Mouse (Mus musculus): ENCODE data around the gene Iqschfp. TPM values are rescaled to one million over a fixed set of nuclear protein-coding genes. Genes with fewer than 3 reads are reported as not detected.
A peak's percentile ranks its signal among the peaks of the same experiment; 100 is the strongest.

The Iqschfp gene
- polyA plus RNA-seq, 1 experiment from 2014 or later, result 0.39 TPM

DNA sequence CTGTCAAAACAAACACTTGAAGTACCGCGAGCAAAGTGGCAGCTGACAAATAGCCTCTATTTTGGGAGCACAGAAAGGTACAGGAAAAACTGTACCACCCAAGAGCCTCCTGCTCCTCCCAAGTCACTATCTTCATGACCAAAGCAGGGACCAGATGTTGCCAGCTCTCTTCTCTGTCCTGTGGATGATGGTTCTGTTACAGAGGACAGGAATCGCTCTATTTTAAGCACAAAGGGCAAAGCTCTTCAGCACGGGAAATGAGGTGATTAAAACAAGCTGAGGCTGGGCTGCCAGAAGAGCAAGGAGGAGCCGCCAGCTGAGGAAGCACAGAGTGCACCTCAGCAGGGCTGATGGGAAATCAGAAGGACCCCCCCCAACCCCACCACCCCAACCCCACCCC is 561.2 kb downstream of the Iqschfp start:
- peak; percentile 10 for DNase-seq (ENCODE audit: low spot score)
- H3K27ac ChIP-seq (ENCODE audit: low read depth, low read length), result no peak overlapping the region
- no peaks in the 10 kb centered on the region for H3K36me3 ChIP-seq (ENCODE audit: control insufficient read depth, insufficient read depth, low read length)
- no peak overlapping the region for H3K9ac ChIP-seq (ENCODE audit: low read depth, low read length)
- no peaks in the 10 kb centered on the region for H3K9me3 ChIP-seq (ENCODE audit: control insufficient read depth, low read length)
- no peak overlapping the region for H3K4me2 ChIP-seq (replicated peaks; ENCODE audit: low read depth, low read length)
- no peaks in the 10 kb centered on the region for H3K27me3 ChIP-seq (ENCODE audit: control insufficient read depth, insufficient read depth, low read length)
- no peaks in the 10 kb centered on the region for H3K4me1 ChIP-seq (replicated peaks; ENCODE audit: control insufficient read depth, insufficient read depth, low read length)
- no peak overlapping the region for H3K4me3 ChIP-seq (ENCODE audit: low read depth, low read length)
- no peak for ATAC-seq (ENCODE audit: low FRiP score)
- 29% methylated on average over 5 of the region's 5 CpGs for WGBS

DNA sequence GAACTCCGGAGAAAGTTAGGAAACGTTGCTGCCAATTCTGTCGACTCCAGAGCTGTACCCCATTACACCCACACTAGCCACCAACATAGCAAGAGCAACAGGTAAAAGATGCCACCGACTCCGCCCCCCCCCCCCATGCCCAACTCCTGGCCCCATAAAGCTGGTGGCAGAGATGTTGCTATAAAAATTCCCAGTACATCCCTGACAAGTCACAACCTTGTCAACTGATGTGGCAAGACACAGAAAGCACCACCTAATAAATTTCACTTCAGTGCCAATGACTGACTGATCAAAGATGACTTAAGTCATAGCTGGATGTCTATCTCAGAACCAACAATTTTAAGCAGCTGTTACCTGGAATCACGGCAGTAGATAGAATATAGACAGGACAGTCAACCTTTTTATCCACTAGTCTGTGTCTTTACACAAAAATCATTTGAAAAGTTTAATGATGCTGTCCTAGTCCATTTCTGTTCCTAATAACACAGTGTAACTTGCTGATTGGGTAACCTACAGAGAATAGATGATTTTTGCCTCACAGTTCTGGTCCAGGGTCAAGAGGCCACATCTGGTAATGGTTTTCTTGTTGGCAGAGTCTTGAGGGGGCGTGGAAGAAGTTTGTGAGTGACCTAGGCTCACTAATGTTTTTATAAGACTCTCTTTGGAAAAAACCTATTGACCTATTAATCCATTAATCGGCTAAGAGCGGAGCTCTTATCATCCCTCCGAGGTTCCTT is 561.9 kb downstream of the Iqschfp start:
- H3K27ac ChIP-seq (ENCODE audit: low read depth, low read length), result no peak overlapping the region
- ATAC-seq (ENCODE audit: low FRiP score), result no peak
- no peaks in the 10 kb centered on the region for H3K36me3 ChIP-seq (ENCODE audit: control insufficient read depth, insufficient read depth, low read length)
- H3K4me2 ChIP-seq (replicated peaks; ENCODE audit: low read depth, low read length), result no peak overlapping the region
- WGBS, result 65% methylated on average over 10 of the region's 10 CpGs
- DNase-seq (ENCODE audit: low spot score), result peak; percentile 42
- H3K4me1 ChIP-seq (replicated peaks; ENCODE audit: control insufficient read depth, insufficient read depth, low read length), result no peaks in the 10 kb centered on the region
- no peaks in the 10 kb centered on the region for H3K27me3 ChIP-seq (ENCODE audit: control insufficient read depth, insufficient read depth, low read length)
- H3K4me3 ChIP-seq (ENCODE audit: low read depth, low read length), result no peak overlapping the region
- H3K9ac ChIP-seq (ENCODE audit: low read depth, low read length), result no peak overlapping the region
- no peaks in the 10 kb centered on the region for H3K9me3 ChIP-seq (ENCODE audit: control insufficient read depth, low read length)

DNA sequence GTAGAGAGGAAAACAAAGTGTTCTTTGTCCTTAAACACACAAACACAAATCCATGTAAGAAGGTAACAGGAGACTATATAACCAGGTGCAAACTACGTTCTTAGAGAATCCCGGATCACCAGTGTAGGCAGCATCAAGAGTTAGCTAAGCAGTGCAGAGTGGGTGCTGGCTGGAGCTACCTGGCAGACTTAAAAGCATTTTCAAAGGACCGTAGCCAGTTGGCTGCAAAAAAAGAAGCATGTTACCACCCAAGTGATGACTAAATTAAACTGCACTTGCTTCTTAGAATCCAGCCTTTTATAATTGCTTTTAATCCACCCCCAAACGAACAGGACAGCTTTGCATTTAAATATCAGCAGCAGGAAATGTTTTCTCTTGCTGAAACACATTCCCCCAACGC is 574.6 kb downstream of the Iqschfp start:
- Histone ChIP-seq H3K9ac (ENCODE audit: low read depth, low read length) (no peak overlapping the region), H3K9me3 (ENCODE audit: control insufficient read depth, low read length) (no peaks in the 10 kb centered on the region), H3K27me3 (ENCODE audit: control insufficient read depth, insufficient read depth, low read length) (no peaks in the 10 kb centered on the region; the same call in 1 of the 2 replicates), H3K36me3 (ENCODE audit: control insufficient read depth, insufficient read depth, low read length) (no peaks in the 10 kb centered on the region), H3K4me2 (replicated peaks; ENCODE audit: low read depth, low read length) (no peak overlapping the region), H3K4me3 (ENCODE audit: low read depth, low read length) (no peak overlapping the region), H3K27ac (ENCODE audit: low read depth, low read length) (no peak overlapping the region), H3K4me1 (replicated peaks; ENCODE audit: control insufficient read depth, insufficient read depth, low read length) (0 out of 2 replicates have a peak, but pooled peaks cover 2% of the 10 kb centered on the region)
- DNase-seq (ENCODE audit: low spot score) (no peak), ATAC-seq (ENCODE audit: low FRiP score) (no peak)
- WGBS, result 37% methylated on average over 5 of the region's 5 CpGs

DNA sequence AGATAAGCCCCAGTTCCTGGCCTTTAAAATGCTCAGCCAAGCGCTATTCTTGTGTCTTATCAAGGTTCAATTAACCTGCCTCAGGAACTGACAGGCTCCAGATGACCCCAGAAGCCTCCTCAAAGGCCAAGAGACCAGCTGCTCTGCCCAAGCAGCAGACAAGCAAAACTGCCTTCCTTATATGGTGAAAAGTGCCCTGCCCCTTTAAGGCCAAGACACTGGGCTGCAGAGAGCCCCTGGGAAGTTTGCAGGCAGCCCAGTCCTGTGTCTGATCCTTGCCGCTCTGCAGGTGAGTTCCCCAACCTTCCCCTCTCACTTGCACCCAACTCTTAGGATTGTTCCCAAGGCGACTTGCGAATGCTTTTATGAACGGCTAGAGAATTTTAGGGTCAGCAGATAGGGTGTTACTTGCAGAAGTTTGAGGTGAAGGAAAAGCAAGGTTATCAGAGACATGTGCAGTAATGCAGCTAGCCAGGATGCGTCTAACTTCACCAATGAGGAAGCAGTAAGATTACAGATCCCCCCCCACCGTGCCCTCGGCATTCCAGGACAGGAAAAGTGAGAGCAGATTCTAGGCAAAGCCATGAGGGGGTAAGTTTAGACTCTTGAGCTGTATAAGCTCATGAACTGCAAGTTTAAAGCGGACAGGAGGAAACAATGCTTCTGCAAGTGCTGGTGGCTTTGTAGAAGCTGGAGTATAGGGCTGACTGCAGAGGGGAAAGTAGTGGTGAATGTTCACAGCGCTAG is 576.1 kb downstream of the Iqschfp start:
- H3K27ac ChIP-seq (ENCODE audit: low read depth, low read length), result no peak overlapping the region
- no peaks in the 10 kb centered on the region for H3K9me3 ChIP-seq (ENCODE audit: control insufficient read depth, low read length)
- H3K4me1 ChIP-seq (replicated peaks; ENCODE audit: control insufficient read depth, insufficient read depth, low read length), result 0 out of 2 replicates have a peak, but pooled peaks cover 2% of the 10 kb centered on the region
- H3K36me3 ChIP-seq (ENCODE audit: control insufficient read depth, insufficient read depth, low read length), result no peaks in the 10 kb centered on the region
- H3K4me3 ChIP-seq (ENCODE audit: low read depth, low read length), result 0 out of 2 replicates have a peak overlapping the region, but pooled peaks have one; percentile 15
- peak overlapping the region; percentile 23; the same call in 1 of the 2 replicates for H3K9ac ChIP-seq (ENCODE audit: low read depth, low read length)
- ATAC-seq (ENCODE audit: low FRiP score) (no peak), DNase-seq (ENCODE audit: low spot score) (peak; percentile 35)
- H3K27me3 ChIP-seq (ENCODE audit: control insufficient read depth, insufficient read depth, low read length), result no peaks in the 10 kb centered on the region; the same call in 1 of the 2 replicates
- peak overlapping the region; percentile 31 for H3K4me2 ChIP-seq (replicated peaks; ENCODE audit: low read depth, low read length)
- 1% methylated on average over 10 of the region's 10 CpGs for WGBS

DNA sequence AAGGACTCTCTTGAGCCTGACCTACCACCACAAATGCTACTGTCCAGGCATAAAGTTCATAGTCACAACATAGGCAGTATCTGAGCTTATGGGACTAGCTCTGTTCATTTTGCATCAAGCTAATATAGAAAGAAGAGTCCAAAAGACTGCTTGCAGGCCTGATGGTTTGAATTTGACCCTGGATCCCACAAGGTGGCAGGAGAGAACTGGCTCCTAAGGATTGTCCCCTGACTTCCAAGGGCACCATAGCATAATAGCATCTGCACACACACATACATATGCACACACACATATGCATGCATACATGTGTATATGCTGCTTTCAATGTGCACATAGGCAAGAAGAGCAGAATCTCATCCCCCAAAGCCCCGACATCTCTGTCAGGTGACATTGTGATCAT is 577.6 kb downstream of the Iqschfp start:
- Histone ChIP-seq H3K4me2 (replicated peaks; ENCODE audit: low read depth, low read length) (no peak overlapping the region), H3K4me1 (replicated peaks; ENCODE audit: control insufficient read depth, insufficient read depth, low read length) (0 out of 2 replicates have a peak, but pooled peaks cover 2% of the 10 kb centered on the region), H3K36me3 (ENCODE audit: control insufficient read depth, insufficient read depth, low read length) (no peaks in the 10 kb centered on the region), H3K9me3 (ENCODE audit: control insufficient read depth, low read length) (no peaks in the 10 kb centered on the region), H3K27ac (ENCODE audit: low read depth, low read length) (no peak overlapping the region), H3K27me3 (ENCODE audit: control insufficient read depth, insufficient read depth, low read length) (no peaks in the 10 kb centered on the region; the same call in 1 of the 2 replicates), H3K9ac (ENCODE audit: low read depth, low read length) (no peak overlapping the region), H3K4me3 (ENCODE audit: low read depth, low read length) (no peak overlapping the region)
- DNase-seq (ENCODE audit: low spot score) (no peak), ATAC-seq (ENCODE audit: low FRiP score) (no peak)
- WGBS, result 77% methylated on average over 1 of the region's 1 CpGs

DNA sequence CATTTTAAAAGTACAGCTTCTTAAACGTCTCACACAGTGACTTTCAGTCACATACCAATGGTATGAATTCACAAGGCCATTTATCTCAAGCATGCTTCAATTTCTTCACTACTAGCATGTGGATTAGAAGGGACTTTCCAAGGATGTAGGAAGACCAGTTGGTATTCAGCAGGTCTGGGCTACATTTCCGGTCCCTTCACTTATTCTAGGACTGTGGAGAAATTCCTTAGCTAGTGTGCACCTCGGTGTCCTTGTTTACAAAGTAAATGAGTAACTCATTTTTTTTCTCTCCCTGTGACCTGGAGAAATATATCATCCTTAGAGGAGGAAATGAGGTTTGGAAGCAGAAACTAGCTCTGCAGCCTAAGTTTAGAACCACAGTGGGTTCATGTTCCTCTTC is 578.0 kb downstream of the Iqschfp start:
- 0 out of 2 replicates have a peak, but pooled peaks cover 2% of the 10 kb centered on the region for H3K4me1 ChIP-seq (replicated peaks; ENCODE audit: control insufficient read depth, insufficient read depth, low read length)
- H3K9me3 ChIP-seq (ENCODE audit: control insufficient read depth, low read length), result no peaks in the 10 kb centered on the region
- no peak for DNase-seq (ENCODE audit: low spot score)
- no peak overlapping the region for H3K9ac ChIP-seq (ENCODE audit: low read depth, low read length)
- no peak for ATAC-seq (ENCODE audit: low FRiP score)
- no peak overlapping the region for H3K27ac ChIP-seq (ENCODE audit: low read depth, low read length)
- no peaks in the 10 kb centered on the region for H3K36me3 ChIP-seq (ENCODE audit: control insufficient read depth, insufficient read depth, low read length)
- no peaks in the 10 kb centered on the region; the same call in 1 of the 2 replicates for H3K27me3 ChIP-seq (ENCODE audit: control insufficient read depth, insufficient read depth, low read length)
- WGBS, result 62% methylated on average over 3 of the region's 3 CpGs
- H3K4me3 ChIP-seq (ENCODE audit: low read depth, low read length), result no peak overlapping the region
- H3K4me2 ChIP-seq (replicated peaks; ENCODE audit: low read depth, low read length), result no peak overlapping the region

DNA sequence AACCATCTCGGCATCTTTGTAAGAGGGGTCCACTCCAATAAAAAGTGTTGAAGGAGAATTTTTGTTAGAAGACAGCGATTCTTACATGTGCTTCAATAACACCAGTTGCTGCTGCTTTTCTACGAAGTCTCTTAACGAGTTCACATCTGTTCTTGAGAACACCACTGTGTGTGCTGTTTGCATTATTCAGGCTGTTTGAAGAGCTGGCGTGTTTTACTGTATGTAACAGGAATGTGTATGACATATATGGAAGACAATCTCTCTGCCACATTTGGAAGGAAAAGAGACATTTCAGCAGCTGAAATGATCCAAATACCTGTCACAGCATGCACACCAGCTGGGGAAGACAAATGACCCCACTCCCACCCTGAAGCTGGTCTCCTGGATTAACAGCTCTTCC is 578.6 kb downstream of the Iqschfp start:
- H3K9ac ChIP-seq (ENCODE audit: low read depth, low read length), result no peak overlapping the region
- no peak overlapping the region for H3K27ac ChIP-seq (ENCODE audit: low read depth, low read length)
- H3K9me3 ChIP-seq (ENCODE audit: control insufficient read depth, low read length), result no peaks in the 10 kb centered on the region
- 0 out of 2 replicates have a peak, but pooled peaks cover 2% of the 10 kb centered on the region for H3K4me1 ChIP-seq (replicated peaks; ENCODE audit: control insufficient read depth, insufficient read depth, low read length)
- 70% methylated on average over 5 of the region's 5 CpGs for WGBS
- no peaks in the 10 kb centered on the region for H3K36me3 ChIP-seq (ENCODE audit: control insufficient read depth, insufficient read depth, low read length)
- no peak overlapping the region for H3K4me3 ChIP-seq (ENCODE audit: low read depth, low read length)
- DNase-seq (ENCODE audit: low spot score) (no peak), ATAC-seq (ENCODE audit: low FRiP score) (no peak)
- no peaks in the 10 kb centered on the region; the same call in 1 of the 2 replicates for H3K27me3 ChIP-seq (ENCODE audit: control insufficient read depth, insufficient read depth, low read length)
- no peak overlapping the region for H3K4me2 ChIP-seq (replicated peaks; ENCODE audit: low read depth, low read length)

DNA sequence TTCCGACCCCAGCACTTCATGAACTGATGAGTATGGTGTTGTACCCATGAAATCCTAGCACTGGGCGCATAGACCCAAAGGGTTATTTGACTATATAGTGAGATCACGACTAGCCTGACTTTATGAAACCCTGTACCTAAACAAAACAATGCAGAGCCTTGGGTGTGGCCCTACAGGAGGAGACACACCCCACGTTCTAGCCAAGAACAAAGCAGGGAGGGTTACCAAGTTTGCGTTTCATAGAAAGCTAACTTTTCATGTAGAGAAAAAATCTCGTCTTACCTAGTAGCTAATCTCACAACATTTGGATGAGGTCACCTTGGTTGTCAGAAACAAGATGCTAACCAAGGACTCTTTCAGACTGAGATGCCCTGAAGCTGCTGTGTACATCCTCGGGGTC is 584.3 kb downstream of the Iqschfp start:
- WGBS, result 94% methylated on average over 7 of the region's 7 CpGs
- Histone ChIP-seq H3K9ac (ENCODE audit: low read depth, low read length) (no peak overlapping the region), H3K9me3 (ENCODE audit: control insufficient read depth, low read length) (no peaks in the 10 kb centered on the region), H3K27ac (ENCODE audit: low read depth, low read length) (no peak overlapping the region), H3K4me1 (replicated peaks; ENCODE audit: control insufficient read depth, insufficient read depth, low read length) (no peaks in the 10 kb centered on the region), H3K4me2 (replicated peaks; ENCODE audit: low read depth, low read length) (no peak overlapping the region), H3K4me3 (ENCODE audit: low read depth, low read length) (no peak overlapping the region), H3K27me3 (ENCODE audit: control insufficient read depth, insufficient read depth, low read length) (no peaks in the 10 kb centered on the region), H3K36me3 (ENCODE audit: control insufficient read depth, insufficient read depth, low read length) (no peaks in the 10 kb centered on the region)
- DNase-seq (ENCODE audit: low spot score) (no peak), ATAC-seq (ENCODE audit: low FRiP score) (no peak)
